Mouse (Mus musculus): ENCODE data around the gene Galnt15. TPM values are rescaled to one million over a fixed set of nuclear protein-coding genes. Genes with fewer than 3 reads are reported as not detected.

Gene Galnt15
- total and polyA plus RNA-seq, 3 experiments, result not detected

DNA sequence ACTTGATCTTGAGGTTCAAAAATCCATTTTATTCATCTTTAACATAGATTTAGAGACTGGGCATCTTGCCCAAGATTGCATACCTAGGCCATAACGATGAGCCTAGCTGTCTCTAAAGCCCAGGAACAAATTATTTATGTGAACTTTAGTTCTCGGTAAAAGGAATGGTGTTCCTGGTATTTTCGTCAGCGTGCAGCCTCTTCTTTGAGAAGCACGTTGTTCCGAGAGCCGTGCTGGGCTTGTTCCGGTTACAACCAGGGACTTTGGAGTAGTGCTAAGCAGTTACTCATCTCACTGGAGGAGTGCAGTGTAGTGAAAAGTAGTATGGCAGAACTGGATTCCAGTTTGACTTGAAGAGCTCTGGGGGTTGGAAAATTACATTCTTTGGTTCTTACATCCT, 57.4 kb downstream of the Galnt15 start:
- Histone ChIP-seq H3K4me2 (ENCODE audit: insufficient read depth, low read depth, poor library complexity, severe bottlenecking) (peak overlapping the region; percentile 90; the same call in 1 of the 2 replicates), H3K4me1 (ENCODE audit: control insufficient read depth in 1 of 2, insufficient read depth in 2 of 2) (peaks cover 0 to 35% of the 10 kb centered on the region in 2 experiments; a peak in 2 of 4 replicates), H3K27ac (ENCODE audit: insufficient read depth, low read depth) (peak overlapping the region; percentile 47; the same call in 1 of the 2 replicates), H3K27me3 (replicated peaks) (no peaks in the 10 kb centered on the region), H3K9ac (ENCODE audit: insufficient read depth, low read depth) (peak overlapping the region; percentile 53), H3K4me3 (replicated peaks in 1 of 3; ENCODE audit: low read depth in 2 of 3, low read length in 2 of 3, poor library complexity in 1 of 3) (peak overlapping the region; percentile 65 to 84 (median 73)), H3K36me3 (replicated peaks in 1 of 2; ENCODE audit: control insufficient read depth in 1 of 2, insufficient read depth in 1 of 2, low read length in 1 of 2) (peaks cover 16 to 45% of the 10 kb centered on the region in 2 experiments), H3K79me2 (replicated peaks; ENCODE audit: control insufficient read depth, extremely low read depth, insufficient read depth, poor library complexity, severe bottlenecking) (peaks cover 27% of the 10 kb centered on the region), H3K9me3 (replicated peaks; ENCODE audit: low read length) (peaks cover 2% of the 10 kb centered on the region)
- in situ Hi-C loops (cut with MboI; ENCODE audit: low pct_ligation_motif_present, low pct_unique_long_range_greater_than_20kb, low sequenced_read_pairs) (loop anchor here (5.0 to 10.0 kb wide), 2 partner anchors 294 to 431 kb away; no protein-coding TSS in a partner anchor), dilution Hi-C loops (cut with MboI; ENCODE audit: extremely low pct_ligation_motif_present, extremely low pct_unique_long_range_greater_than_20kb, low sequenced_read_pairs) (no loop called here)
- DNase-seq (ENCODE audit: extremely low read depth), result peak; percentile 71
- TF ChIP-seq RAD21 (IDR thresholded peaks at IDR 0.05; ENCODE audit: low read depth, low read length), result no peak
- no peak for TF ChIP-seq SMC3 (IDR thresholded peaks at IDR 0.05; ENCODE audit: low read depth, low read length)
- peak; percentile 15; the same call in 1 of the 2 replicates for TF ChIP-seq BHLHE40 (IDR thresholded peaks at IDR 0.05; ENCODE audit: low read depth, low read length)
- no peak for TF ChIP-seq JUND (conservative IDR thresholded peaks at IDR 0.05; ENCODE audit: low read depth, low read length)
- TF ChIP-seq ELF1 (IDR thresholded peaks at IDR 0.05; ENCODE audit: low read depth, low read length), result 0 out of 2 replicates have a peak, but pooled peaks have one; percentile 43
- TF ChIP-seq MAFK (IDR thresholded peaks at IDR 0.05; ENCODE audit: insufficient replicate concordance, low read length), result no peak
- no peak for TF ChIP-seq E2F4 (IDR thresholded peaks at IDR 0.05; ENCODE audit: insufficient replicate concordance, low read depth, low read length)
- TF ChIP-seq SIN3A (IDR thresholded peaks at IDR 0.05; ENCODE audit: low read length), result peak; percentile 79
- no peak for TF ChIP-seq CTCF (conservative IDR thresholded peaks at IDR 0.05 in 1 of 2, IDR thresholded peaks at IDR 0.05 in 1 of 2; ENCODE audit: low read depth in 2 of 2, low read length in 2 of 2)
- no peak for TF ChIP-seq ETS1 (conservative IDR thresholded peaks at IDR 0.05; ENCODE audit: low read depth, low read length)
- 0 out of 2 replicates have a peak, but pooled peaks have one; percentile 3 for TF ChIP-seq ZMIZ1 (IDR thresholded peaks at IDR 0.05; ENCODE audit: low read depth, low read length)
- no peak for TF ChIP-seq USF1 (IDR thresholded peaks at IDR 0.05; ENCODE audit: low read depth, low read length)
- no peak for TF ChIP-seq KAT2A (IDR thresholded peaks at IDR 0.05; ENCODE audit: insufficient replicate concordance, low read length)
- no peak for TF ChIP-seq ZNF384 (IDR thresholded peaks at IDR 0.05; ENCODE audit: low read depth, low read length)
- TF ChIP-seq MEF2A (IDR thresholded peaks at IDR 0.05; ENCODE audit: borderline replicate concordance, low read depth, low read length), result no peak
- 0 out of 2 replicates have a peak, but pooled peaks have one; percentile 65 for TF ChIP-seq TBP (conservative IDR thresholded peaks at IDR 0.05; ENCODE audit: low read depth, low read length)
- TF ChIP-seq HCFC1 (IDR thresholded peaks at IDR 0.05; ENCODE audit: low read depth, low read length), result no peak
- no peak; the same call in 1 of the 2 replicates for TF ChIP-seq TCF12 (IDR thresholded peaks at IDR 0.05; ENCODE audit: low read depth, low read length)
- TF ChIP-seq PAX5 (IDR thresholded peaks at IDR 0.05; ENCODE audit: low read length), result no peak
- no peak for TF ChIP-seq JUN (IDR thresholded peaks at IDR 0.05; ENCODE audit: insufficient read depth, low read depth, low read length)
- TF ChIP-seq MXI1 (IDR thresholded peaks at IDR 0.05; ENCODE audit: low read depth, low read length), result peak; percentile 90
- TF ChIP-seq GABPA (IDR thresholded peaks at IDR 0.05; ENCODE audit: insufficient replicate concordance, low read depth, low read length), result no peak
- TF ChIP-seq RCOR1 (conservative IDR thresholded peaks at IDR 0.05; ENCODE audit: low read depth, low read length), result no peak
- peak; percentile 85 for TF ChIP-seq MYC (IDR thresholded peaks at IDR 0.05; ENCODE audit: low read depth, low read length)
- TF ChIP-seq IRF4 (IDR thresholded peaks at IDR 0.05; ENCODE audit: low read depth, low read length), result no peak
- peak; percentile 96; the same call in 1 of the 2 replicates for TF ChIP-seq CHD1 (IDR thresholded peaks at IDR 0.05; ENCODE audit: low read depth, low read length)
- no peak for TF ChIP-seq CHD2 (IDR thresholded peaks at IDR 0.05; ENCODE audit: low read length)
- TF ChIP-seq MAX (IDR thresholded peaks at IDR 0.05; ENCODE audit: low read length), result peak; percentile 79
- no peak for TF ChIP-seq POLR2AphosphoS2 (IDR thresholded peaks at IDR 0.05; ENCODE audit: low read depth, low read length)
- no peak for TF ChIP-seq ZC3H11A (IDR thresholded peaks at IDR 0.05; ENCODE audit: low read depth, low read length)
- TF ChIP-seq NRF1 (IDR thresholded peaks at IDR 0.05; ENCODE audit: low read depth, low read length), result no peak
- TF ChIP-seq NELFE (IDR thresholded peaks at IDR 0.05; ENCODE audit: low read depth, low read length), result no peak
- no peak; the same call in 1 of the 2 replicates for TF ChIP-seq POLR2A (IDR thresholded peaks at IDR 0.05; ENCODE audit: low read depth, low read length)
- no peak for TF ChIP-seq MAZ (IDR thresholded peaks at IDR 0.05; ENCODE audit: low read depth, low read length)
- no peak for TF ChIP-seq EP300 (IDR thresholded peaks at IDR 0.05; ENCODE audit: low read length)
- TF ChIP-seq ZKSCAN1 (IDR thresholded peaks at IDR 0.05; ENCODE audit: borderline replicate concordance, low read depth, low read length), result no peak
- TF ChIP-seq UBTF (IDR thresholded peaks at IDR 0.05; ENCODE audit: low read depth, low read length), result peak; percentile 59; the same call in 1 of the 2 replicates
- no peak for TF ChIP-seq USF2 (conservative IDR thresholded peaks at IDR 0.05; ENCODE audit: low read depth, low read length)
